ENCODE assay signal across 11 mouse cellular contexts in genomic region chr11:102999317-102999970, GRCm38 (mm10). TPM values are rescaled to one million over a fixed set of nuclear protein-coding genes. Genes with fewer than 3 reads are reported as not detected.
DNase-seq lines count a peak whose midpoint lies in the region; ATAC-seq and TF ChIP-seq lines count a peak whose summit lies in the region.
"Had no signal": no experiment of that assay in that cellular context is flagged by ENCODE, and none has a peak within 500 bp of the region (broad histone marks: within the 10 kb centered on the region; RNA-seq: fewer than 3 reads in every experiment).

No protein-coding gene starts in this region.

- H3K27me3 ChIP-seq in liver, embryonic 11.5 days (replicated peaks; ENCODE audit: control insufficient read depth, insufficient read depth, low read length) = no peaks in the 10 kb centered on the region
- no peaks in the 10 kb centered on the region for H3K27me3 ChIP-seq in MEL (ENCODE audit: control insufficient read depth in 1 of 2, insufficient read depth in 2 of 2, low read length in 2 of 2)
- H3K27me3 ChIP-seq in limb, embryonic 15.5 days = no peaks in the 10 kb centered on the region
- H3K27me3 ChIP-seq: limb, embryonic 12.5 days had no signal

- ATAC-seq in liver, embryonic 11.5 days (replicated peaks; ENCODE audit: low FRiP score) = no peak
- no peak for ATAC-seq in limb, embryonic 15.5 days (ENCODE audit: insufficient number of reproducible peaks, low FRiP score, low TSS enrichment, low read depth)

- peaks cover 38% of the 10 kb centered on the region for H3K36me3 ChIP-seq in liver, embryonic 11.5 days (ENCODE audit: control insufficient read depth, insufficient read depth, low read length)
- H3K36me3 ChIP-seq in MEL (ENCODE audit: control insufficient read depth in 1 of 2, insufficient read depth in 2 of 2, low read length in 2 of 2) = peaks cover 5 to 23% of the 10 kb centered on the region in 2 experiments; a peak in 3 of 4 replicates
- peaks cover 61% of the 10 kb centered on the region for H3K36me3 ChIP-seq in limb, embryonic 15.5 days

- no peak for TF ChIP-seq RAD21 in MEL (IDR thresholded peaks at IDR 0.05; ENCODE audit: low read depth, low read length)

- peaks cover 25% of the 10 kb centered on the region for H3K4me1 ChIP-seq in liver, embryonic 11.5 days (replicated peaks; ENCODE audit: control insufficient read depth, insufficient read depth, low read length)
- H3K4me1 ChIP-seq in MEL (ENCODE audit: control insufficient read depth in 1 of 2, insufficient read depth in 2 of 2, low read length in 2 of 2) = peaks cover 17 to 26% of the 10 kb centered on the region in 2 experiments
- peaks cover 21% of the 10 kb centered on the region for H3K4me1 ChIP-seq in limb, embryonic 15.5 days

- peak overlapping the region; percentile 85 for H3K27ac ChIP-seq in liver, embryonic 11.5 days (ENCODE audit: low read depth, low read length)
- peak overlapping the region; percentile 99 for H3K27ac ChIP-seq in MEL (ENCODE audit: control insufficient read depth, low read depth, low read length)
- H3K27ac ChIP-seq in limb, embryonic 15.5 days = peak overlapping the region; percentile 57; the same call in 1 of the 2 replicates

- peak overlapping the region; percentile 42; the same call in 1 of the 2 replicates for H3K9ac ChIP-seq in liver, embryonic 11.5 days (ENCODE audit: low read depth, low read length)
- peak overlapping the region; percentile 70 for H3K9ac ChIP-seq in MEL (ENCODE audit: control insufficient read depth, low read depth, low read length, poor library complexity, severe bottlenecking)
- no peak overlapping the region for H3K9ac ChIP-seq in limb, embryonic 15.5 days
- H3K9ac ChIP-seq: limb, embryonic 12.5 days had no signal

- peak; percentile 8 to 35 (median 20); a peak in 2 of 6 replicates for TF ChIP-seq CTCF in MEL (IDR thresholded peaks at IDR 0.05 in 2 of 3, conservative IDR thresholded peaks at IDR 0.05 in 1 of 3; ENCODE audit: control insufficient read depth in 1 of 3, insufficient read depth in 1 of 3, low read depth in 2 of 3, low read length in 3 of 3, poor library complexity in 1 of 3, severe bottlenecking in 1 of 3)

- no peak overlapping the region for H3K4me3 ChIP-seq in liver, embryonic 11.5 days (ENCODE audit: low read depth, low read length)
- peak overlapping the region; percentile 0 to 41 for H3K4me3 ChIP-seq in MEL (ENCODE audit: control insufficient read depth in 1 of 2, insufficient read depth in 1 of 2, low read depth in 2 of 2, low read length in 2 of 2)
- H3K4me3 ChIP-seq in limb, embryonic 15.5 days = no peak overlapping the region
- H3K4me3 ChIP-seq: limb, embryonic 12.5 days had no signal

- no peak for TF ChIP-seq POLR2A in MEL (IDR thresholded peaks at IDR 0.05; ENCODE audit: control insufficient read depth in 1 of 2, insufficient read depth in 1 of 2, low read depth in 1 of 2, low read length in 2 of 2, poor library complexity in 1 of 2)

- peak; percentile 91 for DNase-seq in heart, adult 11 months
- DNase-seq in heart, postnatal 4 days = no peak
- no peak for DNase-seq in liver, embryonic 11.5 days (ENCODE audit: low spot score)
- DNase-seq in liver (no peak), MEL (ENCODE audit: low read depth, low spot score) (no peak)
- no peak for DNase-seq in c-Kit-positive CD71-positive TER-119-positive erythroid progenitor cells, embryonic 14.5 days (ENCODE audit: low spot score)
- DNase-seq in testis, postnatal 14 days (ENCODE audit: low spot score) = no peak
- DNase-seq: adrenal gland, postnatal 36 days; cerebellum, adult 8-10 months had no signal

- TF ChIP-seq EP300 in MEL (IDR thresholded peaks at IDR 0.05; ENCODE audit: low read depth in 1 of 2, low read length in 2 of 2) = no peak

- H3K4me2 ChIP-seq in liver, embryonic 11.5 days = no peak overlapping the region; the same call in 1 of the 2 replicates
- H3K4me2 ChIP-seq in limb, embryonic 15.5 days = no peak overlapping the region
- H3K4me2 ChIP-seq: limb, embryonic 12.5 days had no signal

- H3K9me3 ChIP-seq in liver, embryonic 11.5 days (ENCODE audit: control insufficient read depth, low read length) = no peaks in the 10 kb centered on the region
- H3K9me3 ChIP-seq in MEL (replicated peaks; ENCODE audit: insufficient read depth, low read length) = no peaks in the 10 kb centered on the region
- no peaks in the 10 kb centered on the region for H3K9me3 ChIP-seq in limb, embryonic 15.5 days
- H3K9me3 ChIP-seq: limb, embryonic 12.5 days had no signal

- peaks cover 2% of the 10 kb centered on the region for H3K79me2 ChIP-seq in MEL (ENCODE audit: control insufficient read depth, insufficient read depth, low read length, poor library complexity)

- WGBS in liver, embryonic 11.5 days = 77% methylated on average over 14 of the region's 14 CpGs
- 81% methylated on average over 14 of the region's 14 CpGs for WGBS in limb, embryonic 15.5 days

TF ChIP-seq in MEL, 35 proteins besides CTCF, POLR2A, EP300 and RAD21:
- TF ChIP-seq SMC3 (IDR thresholded peaks at IDR 0.05; ENCODE audit: low read depth, low read length) = no peak
- no peak for TF ChIP-seq GATA1 (IDR thresholded peaks at IDR 0.05; ENCODE audit: low read depth, low read length)
- TF ChIP-seq ETS1 (IDR thresholded peaks at IDR 0.05; ENCODE audit: low read depth, low read length) = no peak
- TF ChIP-seq MAZ (IDR thresholded peaks at IDR 0.05; ENCODE audit: low read depth, low read length) = no peak

RNA-seq across cellular contexts. Expression of gene Nmt1, which starts 28.5 kb away (rescaled TPM):
- total RNA-seq in heart, postnatal 4 days (2021) = 10 to 100 TPM; 57.6 to 62.7 TPM
- 67.8 and 74.6 TPM in 2 replicates for polyA plus RNA-seq in liver, embryonic 11.5 days (2014; fragmentation: Nextera tagmentation; extraction: Ambion mirVana)
- total RNA-seq in MEL (2012; rRNA removed) = 70.5 and 85.1 TPM in 2 replicates
- polyA plus RNA-seq in MEL (2012; ENCODE audit: insufficient read depth in 1 of 2, insufficient read length in 2 of 2, low read depth in 1 of 2, low replicate concordance in 2 of 2, missing spikeins in 1 of 2) = 100 to 1,000 TPM in 1 of 2 experiments, 10 to 100 TPM in 1; 29.8 to 147 TPM
- polyA plus RNA-seq in limb, embryonic 15.5 days (2015; fragmentation: Nextera tagmentation; extraction: Ambion mirVana) = 47.6 and 54.0 TPM in 2 replicates

RNA-seq across cellular contexts. Expression of gene Dcakd, which starts 28.7 kb away (rescaled TPM):
- total RNA-seq in heart, postnatal 4 days (2021) = 10 to 100 TPM; 76.4 to 77.9 TPM
- 109 and 114 TPM in 2 replicates for polyA plus RNA-seq in liver, embryonic 11.5 days (2014; fragmentation: Nextera tagmentation; extraction: Ambion mirVana)
- total RNA-seq in MEL (2012; rRNA removed) = 15.6 and 16.2 TPM in 2 replicates
- polyA plus RNA-seq in MEL (2012; ENCODE audit: insufficient read depth in 1 of 2, insufficient read length in 2 of 2, low read depth in 1 of 2, low replicate concordance in 2 of 2, missing spikeins in 1 of 2) = 100 to 1,000 TPM in 1 of 2 experiments, 10 to 100 TPM in 1; 82.3 to 112 TPM
- polyA plus RNA-seq in limb, embryonic 15.5 days (2015; fragmentation: Nextera tagmentation; extraction: Ambion mirVana) = 129 and 136 TPM in 2 replicates

RNA-seq across cellular contexts. Expression of gene C1ql1, which starts 53.0 kb away (rescaled TPM):
- total RNA-seq in heart, postnatal 4 days (2021) = under 1 TPM; 0.36 to 0.55 TPM
- polyA plus RNA-seq in liver, embryonic 11.5 days (2014; fragmentation: Nextera tagmentation; extraction: Ambion mirVana) = 0.78 and 1.1 TPM in 2 replicates
- total RNA-seq in MEL (2012; rRNA removed) = not detected in 2 replicates
- not detected for polyA plus RNA-seq in MEL (2012; ENCODE audit: insufficient read depth in 1 of 2, insufficient read length in 2 of 2, low read depth in 1 of 2, low replicate concordance in 2 of 2, missing spikeins in 1 of 2)
- polyA plus RNA-seq in limb, embryonic 15.5 days (2015; fragmentation: Nextera tagmentation; extraction: Ambion mirVana) = 0.81 and 1.2 TPM in 2 replicates

Comparison
In these comparisons a context has a peak if more than half of its experiments do, and no peak if none do; other contexts are left out.
1. H3K4me3 ChIP-seq: peak in MEL (2 of 2); none in liver, embryonic 11.5 days (single experiment) and limb, embryonic 15.5 days (single experiment).
2. Peak in every context shown above with its lines, with median percentiles within 50 percentile points of each other: H3K27ac ChIP-seq.